Mouse (Mus musculus) kidney, embryonic 15.5 days (tissue): Measurements from ENCODE around the gene Supt16. TPM values are rescaled to one million over a fixed set of nuclear protein-coding genes. Genes with fewer than 3 reads are reported as not detected.

ENCODE experiments used
- polyA plus RNA-seq: library from polyadenylated mRNA; unstranded; fragments of >200 nt; fragmentation: Nextera tagmentation; extraction: Ambion mirVana; gene quantifications from 2 replicates; pipeline ENCODE4 v1.2.1, GENCODE M21; 2015

The Supt16 gene
- polyA plus RNA-seq, 1 experiment from 2014 or later: 63.2 TPM

Other genes starting within 250 kb of the Supt16 start
- 86.1 and 105 TPM in 2 replicates for gene Arhgef40, start 212.7 kb downstream of the Supt16 start, polyA plus RNA-seq
- gene Tmem253, start 181.8 kb downstream of the Supt16 start, polyA plus RNA-seq: 0.93 and 1.1 TPM in 2 replicates
- gene Zfp219, start 176.7 kb downstream of the Supt16 start, polyA plus RNA-seq: 38.5 and 43.8 TPM in 2 replicates
- not detected in 2 replicates for gene Olfr221, start 155.0 kb downstream of the Supt16 start, polyA plus RNA-seq
- 682 and 728 TPM in 2 replicates for gene Hnrnpc, start 93.4 kb downstream of the Supt16 start, polyA plus RNA-seq
- gene Rpgrip1, start 86.7 kb downstream of the Supt16 start, polyA plus RNA-seq: 79.3 and 81.1 TPM in 2 replicates
- 33.8 and 40.5 TPM in 2 replicates for gene Chd8, start 60.4 kb upstream of the Supt16 start, polyA plus RNA-seq
- gene Tox4, start 81.7 kb upstream of the Supt16 start, polyA plus RNA-seq: 44.6 and 49.1 TPM in 2 replicates
- 21.9 and 23.5 TPM in 2 replicates for gene Rab2b, start 82.1 kb upstream of the Supt16 start, polyA plus RNA-seq
- gene Mettl3, start 107.7 kb upstream of the Supt16 start, polyA plus RNA-seq: 52.1 and 52.8 TPM in 2 replicates
- 37.8 and 39.3 TPM in 2 replicates for gene Sall2, start 131.3 kb upstream of the Supt16 start, polyA plus RNA-seq
- not detected in 2 replicates for gene Olfr1513, start 159.0 kb upstream of the Supt16 start, polyA plus RNA-seq
- not detected in 2 replicates for gene Olfr1512, start 181.8 kb upstream of the Supt16 start, polyA plus RNA-seq
- gene Olfr1511, start 200.0 kb upstream of the Supt16 start, polyA plus RNA-seq: not detected in 2 replicates
- gene Olfr1510, start 217.0 kb upstream of the Supt16 start, polyA plus RNA-seq: not detected in 2 replicates
- not detected in 2 replicates for gene Olfr1509, start 245.6 kb upstream of the Supt16 start, polyA plus RNA-seq